7 mouse cellular contexts compared by ENCODE assay signal in the genomic region with DNA sequence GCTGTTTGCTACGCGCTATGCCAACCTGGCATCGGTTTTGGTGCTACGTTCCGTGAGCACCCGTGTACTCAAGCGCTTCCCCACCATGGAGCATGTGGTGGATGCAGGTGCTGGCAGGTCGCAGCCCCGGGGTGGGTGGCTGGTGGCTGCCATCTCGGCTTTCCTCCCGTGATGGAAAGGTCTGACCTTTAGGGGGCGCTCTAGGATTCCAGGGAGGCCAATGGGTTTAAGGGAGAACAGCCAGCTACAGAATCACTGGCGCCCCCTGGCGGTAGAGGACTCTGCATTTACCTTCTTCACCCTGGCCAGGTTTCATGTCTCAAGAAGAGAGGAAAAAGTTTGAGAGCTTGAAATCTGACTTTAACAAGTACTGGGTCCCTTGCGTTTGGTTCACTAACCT. TPM values are rescaled to one million over a fixed set of nuclear protein-coding genes. Genes with fewer than 3 reads are reported as not detected.
DNase-seq lines count a peak whose midpoint lies in the region.

No protein-coding gene starts in this region.

- peak; percentile 93 for DNase-seq in CD4-positive, CD25-positive, alpha-beta regulatory T cell, adult 2 months (ENCODE audit: low read depth, low spot score)
- peak; percentile 68 for DNase-seq in MN1 (ENCODE audit: low spot score)
- DNase-seq in cerebellum, adult 8-10 months = peak; percentile 82
- peak; percentile 93 for DNase-seq in gastrocnemius, postnatal 10 days
- peak; percentile 64 to 87 for DNase-seq in layer of hippocampus, adult 18-20 months (ENCODE audit: low spot score in 2 of 2)
- peak; percentile 90 for DNase-seq in lung, postnatal 25 days (ENCODE audit: low spot score)
- peak; percentile 81 for DNase-seq in spleen, adult 12 weeks (ENCODE audit: low spot score)

RNA-seq across cellular contexts. Expression of a gene that starts 9.9 kb away (rescaled TPM):
- 1,000 to 10,000 TPM; 1,007 to 1,093 TPM for total RNA-seq in gastrocnemius, postnatal 10 days (2021)
- 100 to 1,000 TPM; 576 to 601 TPM for total RNA-seq in layer of hippocampus, adult 18-20 months (2021)

RNA-seq across cellular contexts. Expression of a gene that starts 12.4 kb away (rescaled TPM):
- total RNA-seq in gastrocnemius, postnatal 10 days (2021) = 1 to 10 TPM; 1.8 to 2.6 TPM
- total RNA-seq in layer of hippocampus, adult 18-20 months (2021) = 1 to 10 TPM; 8.7 to 9.2 TPM

RNA-seq across cellular contexts. Expression of a gene that starts 19.6 kb away (rescaled TPM):
- not detected for total RNA-seq in gastrocnemius, postnatal 10 days (2021)
- 1 to 10 TPM in 1 of 2 experiments, under 1 TPM in 1; 0.46 to 1.1 TPM for total RNA-seq in layer of hippocampus, adult 18-20 months (2021)

RNA-seq across cellular contexts. Expression of a gene that starts 20.7 kb away (rescaled TPM):
- 1 to 10 TPM; 4.7 to 6.8 TPM for total RNA-seq in gastrocnemius, postnatal 10 days (2021)
- total RNA-seq in layer of hippocampus, adult 18-20 months (2021) = 10 to 100 TPM; 13.9 to 16.9 TPM

RNA-seq across cellular contexts. Expression of a gene that starts 36.3 kb away (rescaled TPM):
- total RNA-seq in gastrocnemius, postnatal 10 days (2021) = 1 to 10 TPM; 3.8 to 6.6 TPM
- under 1 TPM in 1 of 2 experiments, not detected in 1; 0.35 TPM for total RNA-seq in layer of hippocampus, adult 18-20 months (2021)

Comparison
In these comparisons a context has a peak if more than half of its experiments do, and no peak if none do; other contexts are left out.
1. Peak in every context shown above with its lines: DNase-seq.